Mouse (Mus musculus) ES-E14 (cell line): Measurements from ENCODE around the gene Oat. TPM values are rescaled to one million over a fixed set of nuclear protein-coding genes. Genes with fewer than 3 reads are reported as not detected.

Experiments
- DNase-seq: peaks from one replicate; pipeline ENCODE4 v3.0.0-alpha.2; 2013; ENCODE audit warnings: low read depth, low spot score
- H3K27ac ChIP-seq: 2 replicates; pipeline ENCODE4 v1.5.1; 2012; ENCODE audit warnings: low read depth, mild to moderate bottlenecking, low read length, moderate library complexity, mixed read lengths; ENCODE audit not compliant: poor library complexity, insufficient read depth, severe bottlenecking
- H3K36me3 ChIP-seq: 2 replicates; pipeline ENCODE4 v1.6.1; 2012; ENCODE audit warnings: mild to moderate bottlenecking, low read length, moderate library complexity, mixed read lengths; ENCODE audit not compliant: control insufficient read depth, poor library complexity, insufficient read depth, severe bottlenecking
- H3K4me1 ChIP-seq, 2 experiments: fragments of 150-350 bp in 1 of 2; sonication (generic) in 1 of 2; 2 replicates each; pipeline ENCODE4 v1.6.1; 2012; ENCODE audit warnings: low read length in 2 of 2, mild to moderate bottlenecking in 1 of 2, mixed read lengths in 1 of 2; ENCODE audit not compliant: control insufficient read depth in 2 of 2, insufficient read depth in 2 of 2, poor library complexity in 1 of 2
- H3K4me3 ChIP-seq, 2 experiments: fragments of 150-350 bp in 1 of 2; sonication (generic) in 1 of 2; 2 replicates each; pipeline ENCODE4 v1.5.1; 2012; ENCODE audit warnings: low read length in 2 of 2, low read depth in 1 of 2, mild to moderate bottlenecking in 1 of 2, mixed read lengths in 1 of 2; ENCODE audit not compliant: insufficient read depth in 1 of 2, poor library complexity in 1 of 2, severe bottlenecking in 1 of 2
- H3K9ac ChIP-seq: 2 replicates; pipeline ENCODE4 v1.6.1; 2012; ENCODE audit warnings: low read depth, mild to moderate bottlenecking, low read length, mixed read lengths; ENCODE audit not compliant: poor library complexity, insufficient read depth, severe bottlenecking
- H3K9me3 ChIP-seq: fragments of 150-350 bp; sonication (generic); 2 replicates; pipeline ENCODE4 v1.6.1; 2012; ENCODE audit warnings: low read depth, mild to moderate bottlenecking, low read length; ENCODE audit not compliant: control insufficient read depth, insufficient read depth
- CHD2 ChIP-seq: IDR thresholded peaks from 2 replicates; pipeline ENCODE4 v1.6.1; 2014; ENCODE audit warnings: mild to moderate bottlenecking, low read depth, low read length, inconsistent platforms
- HCFC1 ChIP-seq: IDR thresholded peaks from 2 replicates; pipeline ENCODE4 v1.6.1; 2012; ENCODE audit warnings: low read length, inconsistent platforms, borderline replicate concordance; ENCODE audit not compliant: insufficient read depth
- MAFK ChIP-seq: IDR thresholded peaks from 2 replicates; pipeline ENCODE4 v1.6.1; 2014; ENCODE audit warnings: mild to moderate bottlenecking, low read depth, low read length, inconsistent platforms; ENCODE audit not compliant: insufficient read depth
- ZC3H11A ChIP-seq: IDR thresholded peaks from 2 replicates; pipeline ENCODE4 v1.6.1; 2012; ENCODE audit warnings: low read depth, mild to moderate bottlenecking, inconsistent platforms, low read length, borderline replicate concordance
- ZNF384 ChIP-seq: IDR thresholded peaks from 2 replicates; pipeline ENCODE4 v1.6.1; 2012; ENCODE audit warnings: low read depth, low read length, inconsistent platforms
- in situ Hi-C, 2 experiments: fragments of 600-800 bp; cut with MboI; formaldehyde crosslinking; loops; one replicate each; pipeline ENCODE4 v1.15.1; 2025; ENCODE audit warnings: low sequenced_read_pairs in 2 of 2, inconsistent platforms in 1 of 2; ENCODE audit not compliant: unreplicated experiment in 2 of 2
- total RNA-seq: library from RNA; depleted of rRNA; stranded (reverse); fragments of 300-350 nt; gene quantifications from 2 replicates; pipeline ENCODE4 v1.2.3, GENCODE M21; 2012

Gene Oat
- total RNA-seq, 1 experiment, result 60.2 TPM

DNA sequence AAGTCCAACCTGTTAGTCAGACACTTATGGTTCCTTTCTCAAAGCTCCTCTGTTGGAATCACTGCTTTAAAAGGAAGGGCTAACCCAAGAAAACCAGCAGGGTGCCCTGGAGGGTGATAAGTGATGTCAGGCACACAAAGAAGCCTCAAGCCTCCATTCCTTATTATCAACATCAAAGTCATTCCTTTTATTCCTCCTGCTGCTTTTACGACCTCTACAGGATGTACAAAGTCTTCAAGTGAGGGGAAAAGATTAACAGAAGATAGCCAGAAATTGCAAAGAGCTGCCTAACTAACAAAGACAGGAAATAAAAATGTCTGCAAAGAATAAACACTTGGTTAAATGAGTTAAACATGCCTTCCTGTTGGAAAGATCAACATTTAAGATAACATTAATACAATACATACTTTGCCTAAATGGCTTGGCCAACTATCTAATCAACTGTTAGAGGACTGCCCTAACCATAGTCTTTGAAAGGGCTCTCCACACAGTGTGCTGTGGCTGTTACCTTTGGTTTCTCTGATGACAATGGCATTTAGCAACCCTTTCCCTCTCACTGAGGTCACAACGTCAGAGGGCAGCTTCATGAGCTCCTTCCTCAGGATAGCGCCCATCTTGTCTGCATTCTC lies 16.9 kb downstream of the Oat start:
- Histone ChIP-seq H3K4me1 (no peaks in the 10 kb centered on the region), H3K9me3 (no peaks in the 10 kb centered on the region), H3K36me3 (peaks cover 14% of the 10 kb centered on the region; the same call in 1 of the 2 replicates), H3K4me3 (no peak overlapping the region), H3K27ac (no peak overlapping the region), H3K9ac (no peak overlapping the region)
- in situ Hi-C loops, result loop anchor here in 1 of 2 experiments (5.0 kb wide), 1 partner anchor 332 kb away; no protein-coding TSS in a partner anchor
- DNase-seq, result no peak
- TF ChIP-seq CHD2, result no peak
- no peak for TF ChIP-seq HCFC1

DNA sequence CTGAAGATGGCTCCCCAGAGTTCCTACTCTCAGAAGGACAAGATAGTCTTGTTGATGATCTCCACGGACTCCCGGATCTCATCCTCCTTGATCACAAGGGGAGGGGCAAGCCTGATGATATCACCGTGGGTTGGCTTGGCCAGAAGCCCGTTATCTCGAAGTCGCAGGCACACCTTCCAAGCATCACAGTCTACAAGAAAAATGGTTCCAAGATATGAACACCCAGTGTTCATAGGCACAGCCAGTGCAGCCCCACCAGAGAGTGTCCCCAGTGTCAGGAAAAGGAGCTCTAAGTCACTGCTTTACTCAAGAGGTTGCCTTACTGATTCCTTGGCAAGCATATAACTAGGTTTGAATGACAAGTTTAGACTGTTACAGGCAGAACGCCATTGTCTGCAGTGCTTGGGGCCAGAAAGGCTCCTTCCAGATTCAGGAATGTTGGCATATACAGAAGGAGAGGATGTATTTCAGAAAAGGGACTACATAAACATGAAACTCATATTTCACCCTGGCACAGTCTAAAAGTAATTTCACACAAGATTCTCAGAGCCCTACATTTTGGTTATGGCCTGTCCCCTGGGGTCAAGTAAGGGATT lies 18.0 kb downstream of the Oat start:
- Histone ChIP-seq H3K27ac (no peak overlapping the region), H3K36me3 (peaks cover 11% of the 10 kb centered on the region; the same call in 1 of the 2 replicates), H3K9me3 (no peaks in the 10 kb centered on the region), H3K9ac (no peak overlapping the region), H3K4me3 (no peak overlapping the region), H3K4me1 (no peaks in the 10 kb centered on the region)
- in situ Hi-C loops, result loop anchor here in 1 of 2 experiments (5.0 kb wide), 1 partner anchor 331 kb away; no protein-coding TSS in a partner anchor
- no peak for TF ChIP-seq CHD2
- no peak for TF ChIP-seq ZNF384
- no peak for TF ChIP-seq HCFC1
- TF ChIP-seq MAFK, result no peak
- TF ChIP-seq ZC3H11A, result no peak
- DNase-seq, result no peak

DNA sequence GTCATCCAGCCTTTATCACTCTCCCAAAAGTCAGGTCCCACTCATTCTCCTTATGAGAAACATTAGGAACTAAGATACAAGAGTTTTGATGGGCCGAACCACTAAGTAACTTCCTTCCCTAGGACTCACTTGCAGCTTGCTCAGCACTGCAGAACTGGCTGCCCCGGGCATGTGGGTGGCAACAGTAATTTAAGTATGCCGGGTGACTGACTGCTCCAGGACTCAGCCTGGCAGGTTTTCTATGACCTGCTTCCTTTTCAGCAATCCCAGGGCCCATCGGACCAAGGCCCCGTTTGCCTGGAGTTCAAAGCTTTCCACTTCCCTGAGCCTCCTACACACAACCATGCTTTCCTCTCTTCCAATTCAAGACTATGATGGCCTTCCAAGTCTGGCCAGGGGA lies 19.6 kb downstream of the Oat start:
- Histone ChIP-seq H3K4me1 (no peaks in the 10 kb centered on the region), H3K4me3 (no peak overlapping the region), H3K9ac (no peak overlapping the region), H3K27ac (no peak overlapping the region), H3K9me3 (no peaks in the 10 kb centered on the region), H3K36me3 (peaks cover 4% of the 10 kb centered on the region; the same call in 1 of the 2 replicates)
- DNase-seq, result no peak
- in situ Hi-C loops, result loop anchor here in 1 of 2 experiments (5.0 kb wide), 1 partner anchor 329 kb away; no protein-coding TSS in a partner anchor
- TF ChIP-seq ZNF384 (no peak), ZC3H11A (no peak), HCFC1 (no peak), CHD2 (no peak), MAFK (no peak)

DNA sequence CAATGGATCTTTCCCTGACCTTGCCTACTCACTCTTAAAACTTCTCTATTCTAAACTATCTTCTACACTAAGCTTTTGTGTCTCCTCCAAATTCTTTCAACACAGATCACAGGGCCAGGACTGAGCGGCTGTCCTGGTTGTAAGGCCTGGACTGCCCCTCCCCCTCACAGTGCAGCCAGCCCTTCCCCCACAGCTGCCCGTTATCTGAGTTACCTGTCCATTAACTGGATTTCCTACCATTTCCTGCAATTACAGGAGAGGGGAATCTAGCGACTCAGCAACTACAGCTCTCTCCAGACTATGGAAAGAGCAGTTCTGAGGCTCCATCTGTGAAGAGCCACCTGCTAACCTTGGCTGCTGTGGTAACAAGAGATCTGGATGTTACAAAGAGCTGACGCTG lies 20.3 kb downstream of the Oat start:
- H3K4me3 ChIP-seq, result no peak overlapping the region
- H3K27ac ChIP-seq, result no peak overlapping the region
- TF ChIP-seq MAFK, result no peak
- TF ChIP-seq HCFC1, result no peak
- TF ChIP-seq CHD2, result no peak
- no peak for TF ChIP-seq ZC3H11A
- TF ChIP-seq ZNF384, result no peak
- H3K4me1 ChIP-seq, result peaks cover 0 to 1% of the 10 kb centered on the region in 2 experiments; a peak in 1 of 4 replicates
- in situ Hi-C loops, result loop anchor here in 1 of 2 experiments (5.0 kb wide), 1 partner anchor 329 kb away; no protein-coding TSS in a partner anchor
- no peaks in the 10 kb centered on the region for H3K9me3 ChIP-seq
- no peak overlapping the region for H3K9ac ChIP-seq
- H3K36me3 ChIP-seq, result peaks cover 2% of the 10 kb centered on the region; the same call in 1 of the 2 replicates
- no peak for DNase-seq
